Mouse (Mus musculus): ENCODE results near the gene Tnpo1.
"Not testable (repeated sequence)": the region's sequence is repeated elsewhere in the genome, so short reads cannot be mapped to it uniquely, and the experiment has no call there.

Gene Tnpo1

DNA sequence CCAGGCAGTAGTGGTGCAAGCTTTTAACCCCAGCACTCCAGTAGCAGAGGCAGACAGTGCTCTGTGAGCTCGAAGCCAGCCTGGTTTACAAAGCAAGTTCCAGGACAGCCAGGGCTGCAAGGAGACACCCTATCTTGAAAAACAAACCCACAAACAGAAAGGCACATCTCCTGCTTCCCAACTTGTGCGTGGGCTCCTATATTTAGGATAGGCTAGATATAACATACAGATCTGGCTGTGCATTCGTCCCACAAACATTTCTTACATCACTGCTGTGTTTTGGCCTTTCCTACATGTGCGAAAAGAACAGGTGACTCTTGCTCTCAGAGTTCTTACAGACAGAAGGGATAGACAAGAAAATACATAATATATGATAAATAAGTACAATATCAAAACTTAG, 100.6 kb downstream of the Tnpo1 start:
- DNase-seq (ENCODE audit: low read depth in 2 of 2, low spot score in 2 of 2), result no peak

DNA sequence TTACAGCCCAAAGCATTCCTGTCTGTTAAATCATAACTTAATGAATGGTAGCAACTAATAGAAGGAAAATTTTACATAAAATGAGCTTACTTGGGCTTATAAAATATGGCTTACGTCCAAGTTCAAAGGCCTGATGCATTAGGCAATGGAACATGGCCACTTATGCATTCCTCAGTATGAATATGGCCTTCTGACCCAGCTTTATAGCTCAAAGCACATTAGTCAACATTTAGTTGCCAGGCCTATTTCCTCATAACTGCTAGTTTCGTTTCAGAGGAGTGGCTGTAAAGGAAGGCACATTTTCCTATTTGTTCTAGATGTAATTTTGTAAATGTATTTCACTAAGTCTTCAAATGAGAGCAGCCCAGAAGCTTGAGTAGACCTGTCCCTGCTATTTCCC, 107.1 kb downstream of the Tnpo1 start:
- DNase-seq (ENCODE audit: low read depth in 2 of 2, low spot score in 2 of 2), result no peak

GRCm38 (mm10) chr13:98818205-98818604, 108.0 kb downstream of the Tnpo1 start:
- no peak for DNase-seq (ENCODE audit: low read depth in 2 of 2, low spot score in 2 of 2)

DNA sequence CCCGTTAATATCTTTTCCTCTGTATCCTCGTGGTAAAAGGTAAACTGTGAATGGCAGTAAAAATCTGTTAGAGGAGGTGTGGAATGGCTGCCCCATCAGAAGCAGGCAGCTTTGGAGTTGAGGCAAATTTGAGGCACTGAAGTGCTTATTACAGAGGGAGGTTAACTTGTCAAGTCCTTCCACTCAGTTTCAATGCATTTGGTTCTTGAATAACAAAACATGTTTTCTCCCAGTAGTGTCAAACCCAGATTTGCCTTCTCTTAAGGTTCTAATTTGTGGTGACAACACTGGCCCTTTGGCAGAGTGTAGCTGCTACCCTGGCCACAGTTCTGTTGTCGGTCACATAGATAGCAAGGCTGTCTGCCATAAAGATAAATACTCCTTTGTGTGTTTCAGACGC, 108.4 kb downstream of the Tnpo1 start:
- DNase-seq (ENCODE audit: low read depth in 2 of 2, low spot score in 2 of 2), result no peak

- not testable (repeated sequence) for DNase-seq (ENCODE audit: low read depth in 2 of 2, low spot score in 2 of 2)
Observed at GRCm38 (mm10) chr13:98816981-98817660, 109.1 kb downstream of the Tnpo1 start.

GRCm38 (mm10) chr13:98816571-98816970, 109.6 kb downstream of the Tnpo1 start:
- no peak for DNase-seq (ENCODE audit: low read depth in 2 of 2, low spot score in 2 of 2)

GRCm38 (mm10) chr13:98815147-98815785, 110.9 kb downstream of the Tnpo1 start, which contains the start of gene Fcho2:
TSS of gene Fcho2 (minus strand) at chr13:98815449.
- DNase-seq (ENCODE audit: low read depth in 2 of 2, low spot score in 2 of 2), result peak; percentile 83 to 85

DNA sequence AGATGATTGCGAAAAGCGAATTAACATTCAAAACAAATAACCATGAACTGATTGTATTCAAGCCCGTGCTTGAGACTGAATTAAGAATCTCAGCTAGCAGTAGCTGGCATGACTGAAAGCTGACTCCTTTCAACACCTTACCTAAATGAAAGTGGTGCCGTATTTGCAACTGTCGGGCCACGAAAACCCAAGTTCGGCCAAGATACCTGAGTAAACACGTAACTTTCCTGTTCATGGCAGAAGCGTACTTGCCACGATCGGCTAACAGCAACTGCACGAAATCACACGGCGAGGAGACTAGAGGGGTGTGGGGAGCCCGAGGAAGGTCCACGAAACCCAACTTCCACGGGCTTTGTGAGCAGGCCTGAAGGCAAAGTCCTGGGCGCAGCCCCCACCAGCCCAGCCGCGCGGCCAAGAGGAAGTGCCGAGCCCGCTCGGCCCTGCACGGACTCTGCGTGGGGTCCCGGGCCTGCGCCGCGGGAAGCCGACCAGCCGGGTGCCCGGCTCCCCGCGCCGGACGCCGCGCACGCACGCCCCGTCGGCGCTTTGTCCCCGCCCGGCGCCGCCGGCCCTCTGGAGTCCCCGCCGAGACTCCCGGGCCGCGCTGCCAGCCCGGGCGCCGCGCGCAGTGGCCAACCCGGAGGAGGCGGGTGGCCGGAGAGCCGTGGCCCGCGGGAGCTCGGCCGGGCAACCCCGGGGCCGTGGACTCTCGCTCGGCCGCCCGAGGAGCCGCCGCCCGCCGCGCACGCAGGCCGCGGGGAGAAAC, 111.7 kb downstream of the Tnpo1 start:
- peak; percentile 24 to 44 for DNase-seq (ENCODE audit: low read depth in 2 of 2, low spot score in 2 of 2)

DNA sequence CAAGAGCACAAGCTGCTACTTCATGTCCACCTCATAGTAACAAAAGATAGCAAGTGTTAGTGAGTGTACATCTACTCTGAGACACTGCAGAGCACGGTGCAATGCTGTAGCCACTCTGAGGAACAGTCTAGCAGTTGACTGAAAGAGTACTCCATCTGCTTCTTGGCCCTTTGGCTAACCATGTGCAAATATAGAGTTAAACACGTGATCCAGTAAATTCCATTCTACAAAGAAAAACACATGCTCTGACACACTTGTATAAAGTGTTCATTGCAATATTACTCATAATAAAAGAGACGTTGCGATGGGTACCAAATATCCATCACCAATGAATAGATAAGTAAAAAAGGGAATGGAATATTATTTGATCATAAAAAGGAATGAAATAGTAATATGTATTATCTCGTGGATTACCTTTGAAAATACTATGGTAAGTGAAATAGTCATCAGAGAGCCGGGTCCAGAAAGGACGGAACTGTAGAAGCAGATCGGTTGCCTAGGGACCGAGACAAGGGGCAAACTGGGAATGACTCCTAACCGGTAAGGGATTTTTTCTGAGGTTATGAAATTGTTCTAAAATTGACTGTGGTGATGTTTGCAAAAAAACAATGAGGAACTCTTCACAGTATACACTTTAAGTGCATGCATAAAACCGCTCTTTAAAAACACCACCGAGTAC, 112.4 kb downstream of the Tnpo1 start:
- DNase-seq (ENCODE audit: low read depth in 2 of 2, low spot score in 2 of 2), result no peak

GRCm38 (mm10) chr13:98813167-98813566, 113.0 kb downstream of the Tnpo1 start:
- no peak for DNase-seq (ENCODE audit: low read depth in 2 of 2, low spot score in 2 of 2)

- DNase-seq (ENCODE audit: low read depth in 2 of 2, low spot score in 2 of 2), result no peak
Observed at GRCm38 (mm10) chr13:98812285-98812684, 113.9 kb downstream of the Tnpo1 start.

DNA sequence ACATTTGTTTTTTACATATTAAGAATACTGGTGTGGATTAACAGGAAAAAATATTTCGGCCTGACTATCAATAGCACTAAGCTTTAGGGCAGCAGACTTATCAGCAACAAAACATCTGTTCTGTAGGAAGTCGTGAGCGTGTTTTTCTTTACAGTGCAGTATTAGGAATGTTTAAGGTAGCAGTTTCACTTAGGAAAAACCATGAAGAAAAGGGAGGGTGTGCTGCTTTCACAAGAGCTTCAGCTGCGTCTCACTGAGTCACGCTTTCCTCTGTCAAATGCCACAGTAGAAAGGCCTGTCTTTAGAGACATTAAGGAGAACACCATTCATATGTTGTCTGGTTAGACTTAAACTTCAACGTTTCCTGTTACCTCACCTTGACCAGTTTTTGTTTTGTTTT, 116.0 kb downstream of the Tnpo1 start:
- no peak for DNase-seq (ENCODE audit: low read depth in 2 of 2, low spot score in 2 of 2)

DNA sequence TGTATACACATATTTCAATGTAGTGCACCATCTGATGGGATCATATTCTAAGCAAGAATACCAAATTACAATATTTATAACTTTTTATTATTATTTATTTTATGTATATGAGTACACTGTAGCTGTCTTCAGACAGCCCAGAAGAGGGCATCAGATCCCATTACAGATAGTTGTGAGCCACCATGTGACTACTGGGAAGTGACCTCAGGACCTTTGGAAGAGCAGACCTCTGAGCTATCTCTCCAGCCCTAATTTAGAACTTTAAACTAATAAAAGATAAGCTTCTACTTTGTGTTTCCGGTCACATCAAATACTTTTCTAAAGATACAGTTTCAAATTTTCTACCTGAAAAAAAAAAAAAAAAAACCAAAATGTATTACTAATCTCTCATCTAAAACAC, 117.1 kb downstream of the Tnpo1 start:
- DNase-seq (ENCODE audit: low read depth in 2 of 2, low spot score in 2 of 2), result no peak

GRCm38 (mm10) chr13:98804480-98804879, 121.7 kb downstream of the Tnpo1 start:
- DNase-seq (ENCODE audit: low read depth in 2 of 2, low spot score in 2 of 2), result no peak

DNA sequence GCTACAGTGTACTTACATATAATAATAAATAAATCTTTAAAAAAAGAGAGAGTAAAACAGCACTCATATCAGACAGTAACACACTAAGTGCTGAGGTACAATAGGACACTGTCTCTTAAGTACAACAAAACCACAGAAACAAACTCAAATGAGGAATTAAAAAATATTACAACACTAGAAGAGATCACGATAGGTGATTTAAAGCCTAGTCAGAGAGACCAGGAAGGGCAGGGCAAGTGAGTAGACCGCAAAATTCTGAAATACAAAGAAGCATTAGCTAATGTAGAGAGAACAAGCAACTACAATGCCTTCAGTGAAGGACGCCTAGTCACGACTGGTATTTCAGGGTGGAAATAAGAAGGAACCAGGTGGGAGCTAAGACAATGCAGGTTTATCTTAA, 122.5 kb downstream of the Tnpo1 start:
- DNase-seq (ENCODE audit: low read depth in 2 of 2, low spot score in 2 of 2), result no peak

- no peak for DNase-seq (ENCODE audit: low read depth in 2 of 2, low spot score in 2 of 2)
Observed at GRCm38 (mm10) chr13:98802957-98803356, 123.2 kb downstream of the Tnpo1 start.

- DNase-seq (ENCODE audit: low read depth in 2 of 2, low spot score in 2 of 2), result no peak
Observed at GRCm38 (mm10) chr13:98795511-98795910, 130.7 kb downstream of the Tnpo1 start.

DNA sequence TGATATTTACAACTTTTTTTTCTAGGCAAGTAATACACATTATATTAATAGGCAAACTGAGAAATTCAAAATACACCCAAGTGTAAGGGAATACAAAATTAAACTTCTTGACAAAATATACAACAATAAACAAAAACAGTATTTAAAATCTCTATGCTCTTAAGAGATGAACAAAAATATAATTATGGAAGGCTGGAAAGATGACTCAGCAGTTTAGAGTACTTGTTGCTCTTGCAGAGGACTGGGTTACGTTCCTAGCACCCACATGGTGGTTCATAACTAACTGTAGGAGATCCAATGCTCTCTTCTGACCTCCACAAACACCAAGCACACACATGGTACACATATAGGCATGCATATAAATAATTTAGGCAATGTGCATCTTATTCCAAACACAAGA, 133.3 kb downstream of the Tnpo1 start:
- no peak for DNase-seq (ENCODE audit: low read depth in 2 of 2, low spot score in 2 of 2)

- no peak for DNase-seq (ENCODE audit: low read depth in 2 of 2, low spot score in 2 of 2)
Observed at GRCm38 (mm10) chr13:98791693-98792092, 134.5 kb downstream of the Tnpo1 start.

Measured in CD8-positive naive resting alpha-beta T cell, adult 2 months (primary cell).